Mouse (Mus musculus): ENCODE data around the gene Msmp.

DNA sequence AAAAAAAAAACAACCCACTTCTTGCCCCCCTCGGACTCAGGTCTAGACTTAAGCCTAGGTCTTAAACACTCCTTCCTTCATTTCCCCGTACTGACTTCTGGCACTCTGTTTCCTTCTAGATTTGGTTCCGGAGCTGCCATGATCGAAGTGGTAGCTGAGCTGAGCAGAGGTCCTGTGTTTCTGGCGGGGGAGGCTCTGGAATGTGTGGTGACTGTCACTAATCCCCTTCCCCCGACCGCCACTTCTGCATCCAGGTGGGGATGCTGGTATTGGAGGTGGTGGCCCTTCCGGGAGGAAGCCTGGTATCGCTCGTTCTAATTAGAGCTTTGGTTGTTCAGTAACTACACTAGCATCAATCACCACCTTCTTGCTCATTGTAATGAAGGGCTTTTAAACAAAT, 5.0 kb downstream of the Msmp start:
- TF ChIP-seq POLR2A (IDR thresholded peaks at IDR 0.05; ENCODE audit: insufficient read length, low read depth), result no peak
- no peak for TF ChIP-seq CEBPB (IDR thresholded peaks at IDR 0.05; ENCODE audit: insufficient read depth, poor library complexity, severe bottlenecking)
- TF ChIP-seq USF1 (IDR thresholded peaks at IDR 0.05; ENCODE audit: low read depth), result no peak
- no peak for TF ChIP-seq MYOD1 (IDR thresholded peaks at IDR 0.05; ENCODE audit: control insufficient read depth in 1 of 3, insufficient read length in 2 of 3, low read depth in 2 of 3)
- TF ChIP-seq E2F4 (IDR thresholded peaks at IDR 0.05; ENCODE audit: insufficient read depth), result no peak
- no peak for TF ChIP-seq POLR2AphosphoS2 (IDR thresholded peaks at IDR 0.05; ENCODE audit: insufficient read length, low read depth)
- TF ChIP-seq MYOG (IDR thresholded peaks at IDR 0.05; ENCODE audit: control insufficient read depth in 1 of 3, insufficient read depth in 1 of 3, insufficient read length in 2 of 3, low read depth in 2 of 3), result no peak
- no peak for TF ChIP-seq TCF12 (IDR thresholded peaks at IDR 0.05; ENCODE audit: insufficient read depth, poor library complexity, severe bottlenecking)
- TF ChIP-seq MAX (IDR thresholded peaks at IDR 0.05; ENCODE audit: low read depth), result no peak
- TF ChIP-seq SRF (IDR thresholded peaks at IDR 0.05; ENCODE audit: control insufficient read depth, insufficient read length, low read depth), result no peak
- no peak for TF ChIP-seq TCF3 (IDR thresholded peaks at IDR 0.05; ENCODE audit: insufficient read length, low read depth)
- no peak for TF ChIP-seq REST (IDR thresholded peaks at IDR 0.05; ENCODE audit: insufficient read depth, insufficient read length)

Measured in myocyte (in vitro differentiated cells).